Mouse (Mus musculus) MN1 (cell line): ENCODE measurements around the gene Map3k12.

Experiments used
- DNase-seq: peaks from one replicate; pipeline ENCODE4 v3.0.0-alpha.2; 2016; ENCODE audit warnings: low spot score

The Map3k12 gene

GRCm38 (mm10) chr15:102516728-102517404, at the start of gene Map3k12:
Map3k12 (minus strand) TSS chr15:102517064.
- peak; percentile 85 for DNase-seq

- no peak for DNase-seq
These were observed 46.8 kb upstream of the Map3k12 start for GRCm38 (mm10) chr15:102563681-102564080.

- no peak for DNase-seq
These were observed 46.2 kb upstream of the Map3k12 start for GRCm38 (mm10) chr15:102563061-102563460.

- no peak for DNase-seq
These were observed 45.6 kb upstream of the Map3k12 start for GRCm38 (mm10) chr15:102562491-102562890.

- peak; percentile 19 for DNase-seq
These were observed 40.7 kb upstream of the Map3k12 start for GRCm38 (mm10) chr15:102557580-102557979.

GRCm38 (mm10) chr15:102555581-102555980, 38.7 kb upstream of the Map3k12 start:
- no peak for DNase-seq

- DNase-seq = no peak
These were observed 35.7 kb upstream of the Map3k12 start for GRCm38 (mm10) chr15:102552599-102552998.

- DNase-seq = peak; percentile 30
These were observed 30.6 kb upstream of the Map3k12 start for GRCm38 (mm10) chr15:102547478-102547877.

GRCm38 (mm10) chr15:102546677-102547427, 30.0 kb upstream of the Map3k12 start:
- DNase-seq = peak; percentile 53

- DNase-seq = no peak
These were observed 29.4 kb upstream of the Map3k12 start for GRCm38 (mm10) chr15:102546246-102546645.

GRCm38 (mm10) chr15:102544801-102545200, 27.9 kb upstream of the Map3k12 start:
- no peak for DNase-seq

- no peak for DNase-seq
These were observed 17.1 kb upstream of the Map3k12 start for GRCm38 (mm10) chr15:102533926-102534325.

- DNase-seq = no peak
These were observed 15.4 kb upstream of the Map3k12 start for GRCm38 (mm10) chr15:102532106-102532900.

GRCm38 (mm10) chr15:102531586-102531985, 14.7 kb upstream of the Map3k12 start:
- DNase-seq = no peak

- DNase-seq = no peak
These were observed 13.7 kb upstream of the Map3k12 start for GRCm38 (mm10) chr15:102530566-102530965.

GRCm38 (mm10) chr15:102528396-102528795, 11.5 kb upstream of the Map3k12 start:
- DNase-seq = no peak

- no peak for DNase-seq
These were observed 11.1 kb upstream of the Map3k12 start for GRCm38 (mm10) chr15:102527936-102528335.

- DNase-seq = no peak
These were observed 9.5 kb upstream of the Map3k12 start for GRCm38 (mm10) chr15:102526111-102527002.

- peak; percentile 89 for DNase-seq
These were observed 8.1 kb upstream of the Map3k12 start, which contains the start of gene Npff for GRCm38 (mm10) chr15:102524892-102525485. Npff (minus strand) TSS chr15:102524942.

GRCm38 (mm10) chr15:102521480-102521879, 4.6 kb upstream of the Map3k12 start:
- no peak for DNase-seq

- peak; percentile 75 for DNase-seq
These were observed 3.6 kb upstream of the Map3k12 start for GRCm38 (mm10) chr15:102520416-102520815.
